Mouse (Mus musculus): ENCODE data around the gene Man1a2. TPM values are rescaled to one million over a fixed set of nuclear protein-coding genes. Genes with fewer than 3 reads are reported as not detected.

Gene Man1a2
- polyA plus RNA-seq (2012; rRNA removed): 39.1 and 39.8 TPM in 2 replicates

- Histone ChIP-seq H3K4me1 (ENCODE audit: control insufficient read depth, insufficient read depth, low read length) (peaks cover 1% of the 10 kb centered on the region; the same call in 1 of the 2 replicates), H3K4me3 (ENCODE audit: insufficient read depth, low read length) (peak within 1 kb of the TSS; percentile 72), H3K27ac (ENCODE audit: insufficient read depth, low read length) (peak within 1 kb of the TSS; percentile 99)
- TF ChIP-seq CTCF (IDR thresholded peaks at IDR 0.05; ENCODE audit: extremely low read depth, insufficient read depth, low read length) (no peak), POLR2A (IDR thresholded peaks at IDR 0.05; ENCODE audit: extremely low read depth, insufficient read depth, low read length) (peak; percentile 76)
Observed at GRCm38 (mm10) chr3:100685087-100685762, at the start of gene Man1a2. Gene Man1a2 (minus strand): TSS chr3:100685503.

- Histone ChIP-seq H3K4me1 (ENCODE audit: control insufficient read depth, insufficient read depth, low read length) (no peaks in the 10 kb centered on the region), H3K27ac (ENCODE audit: insufficient read depth, low read length) (no peak overlapping the region), H3K4me3 (ENCODE audit: insufficient read depth, low read length) (no peak overlapping the region)
- TF ChIP-seq POLR2A (IDR thresholded peaks at IDR 0.05; ENCODE audit: extremely low read depth, insufficient read depth, low read length): no peak
- no peak for TF ChIP-seq CTCF (IDR thresholded peaks at IDR 0.05; ENCODE audit: extremely low read depth, insufficient read depth, low read length)
Observed at GRCm38 (mm10) chr3:100734482-100735154, 49.3 kb upstream of the Man1a2 start.

GRCm38 (mm10) chr3:100731896-100732295 is 46.6 kb upstream of the Man1a2 start:
- Histone ChIP-seq H3K4me1 (ENCODE audit: control insufficient read depth, insufficient read depth, low read length) (no peaks in the 10 kb centered on the region), H3K4me3 (ENCODE audit: insufficient read depth, low read length) (no peak overlapping the region), H3K27ac (ENCODE audit: insufficient read depth, low read length) (no peak overlapping the region)
- no peak for TF ChIP-seq CTCF (IDR thresholded peaks at IDR 0.05; ENCODE audit: extremely low read depth, insufficient read depth, low read length)

GRCm38 (mm10) chr3:100731347-100731746 is 46.0 kb upstream of the Man1a2 start:
- TF ChIP-seq CTCF (IDR thresholded peaks at IDR 0.05; ENCODE audit: extremely low read depth, insufficient read depth, low read length) (no peak), POLR2A (IDR thresholded peaks at IDR 0.05; ENCODE audit: extremely low read depth, insufficient read depth, low read length) (no peak)
- Histone ChIP-seq H3K4me1 (ENCODE audit: control insufficient read depth, insufficient read depth, low read length) (no peaks in the 10 kb centered on the region), H3K4me3 (ENCODE audit: insufficient read depth, low read length) (no peak overlapping the region), H3K27ac (ENCODE audit: insufficient read depth, low read length) (no peak overlapping the region)

GRCm38 (mm10) chr3:100728008-100728712 is 42.9 kb upstream of the Man1a2 start:
- Histone ChIP-seq H3K4me3 (ENCODE audit: insufficient read depth, low read length) (no peak overlapping the region), H3K4me1 (ENCODE audit: control insufficient read depth, insufficient read depth, low read length) (no peaks in the 10 kb centered on the region), H3K27ac (ENCODE audit: insufficient read depth, low read length) (no peak overlapping the region)
- TF ChIP-seq CTCF (IDR thresholded peaks at IDR 0.05; ENCODE audit: extremely low read depth, insufficient read depth, low read length) (no peak), POLR2A (IDR thresholded peaks at IDR 0.05; ENCODE audit: extremely low read depth, insufficient read depth, low read length) (no peak)

GRCm38 (mm10) chr3:100725960-100726674 is 40.8 kb upstream of the Man1a2 start:
- no peak overlapping the region for H3K4me3 ChIP-seq (ENCODE audit: insufficient read depth, low read length)
- H3K4me1 ChIP-seq (ENCODE audit: control insufficient read depth, insufficient read depth, low read length): no peaks in the 10 kb centered on the region
- TF ChIP-seq POLR2A (IDR thresholded peaks at IDR 0.05; ENCODE audit: extremely low read depth, insufficient read depth, low read length): no peak

GRCm38 (mm10) chr3:100720786-100721300 is 35.5 kb upstream of the Man1a2 start:
- H3K27ac ChIP-seq (ENCODE audit: insufficient read depth, low read length): no peak overlapping the region
- H3K4me1 ChIP-seq (ENCODE audit: control insufficient read depth, insufficient read depth, low read length): no peaks in the 10 kb centered on the region
- TF ChIP-seq CTCF (IDR thresholded peaks at IDR 0.05; ENCODE audit: extremely low read depth, insufficient read depth, low read length) (no peak), POLR2A (IDR thresholded peaks at IDR 0.05; ENCODE audit: extremely low read depth, insufficient read depth, low read length) (no peak)
- no peak overlapping the region for H3K4me3 ChIP-seq (ENCODE audit: insufficient read depth, low read length)

More at GRCm38 (mm10) chr3:100725960-100726674, 40.8 kb upstream of the Man1a2 start:
- H3K27ac ChIP-seq (ENCODE audit: insufficient read depth, low read length): no peak overlapping the region

- TF ChIP-seq CTCF (IDR thresholded peaks at IDR 0.05; ENCODE audit: extremely low read depth, insufficient read depth, low read length) (no peak), POLR2A (IDR thresholded peaks at IDR 0.05; ENCODE audit: extremely low read depth, insufficient read depth, low read length) (no peak)
- Histone ChIP-seq H3K27ac (ENCODE audit: insufficient read depth, low read length) (no peak overlapping the region), H3K4me1 (ENCODE audit: control insufficient read depth, insufficient read depth, low read length) (no peaks in the 10 kb centered on the region), H3K4me3 (ENCODE audit: insufficient read depth, low read length) (no peak overlapping the region)
Observed at GRCm38 (mm10) chr3:100716241-100716640, 30.9 kb upstream of the Man1a2 start.

- H3K27ac ChIP-seq (ENCODE audit: insufficient read depth, low read length): no peak overlapping the region
- H3K4me3 ChIP-seq (ENCODE audit: insufficient read depth, low read length): no peak overlapping the region
- TF ChIP-seq CTCF (IDR thresholded peaks at IDR 0.05; ENCODE audit: extremely low read depth, insufficient read depth, low read length): no peak
- TF ChIP-seq POLR2A (IDR thresholded peaks at IDR 0.05; ENCODE audit: extremely low read depth, insufficient read depth, low read length): no peak
Observed at GRCm38 (mm10) chr3:100715367-100715766, 30.1 kb upstream of the Man1a2 start.

More at GRCm38 (mm10) chr3:100715367-100715766, 30.1 kb upstream of the Man1a2 start:
- H3K4me1 ChIP-seq (ENCODE audit: control insufficient read depth, insufficient read depth, low read length): no peaks in the 10 kb centered on the region

Data from cortical plate, adult 2 months (tissue).